Mouse (Mus musculus): ENCODE data around the gene Mob3b. TPM values are rescaled to one million over a fixed set of nuclear protein-coding genes. Genes with fewer than 3 reads are reported as not detected.
A peak's percentile ranks its signal among the peaks of the same experiment; 100 is the strongest.

Mob3b gene
- total RNA-seq, 2 experiments from 2014 or later: 0.28 to 0.86 TPM

DNA sequence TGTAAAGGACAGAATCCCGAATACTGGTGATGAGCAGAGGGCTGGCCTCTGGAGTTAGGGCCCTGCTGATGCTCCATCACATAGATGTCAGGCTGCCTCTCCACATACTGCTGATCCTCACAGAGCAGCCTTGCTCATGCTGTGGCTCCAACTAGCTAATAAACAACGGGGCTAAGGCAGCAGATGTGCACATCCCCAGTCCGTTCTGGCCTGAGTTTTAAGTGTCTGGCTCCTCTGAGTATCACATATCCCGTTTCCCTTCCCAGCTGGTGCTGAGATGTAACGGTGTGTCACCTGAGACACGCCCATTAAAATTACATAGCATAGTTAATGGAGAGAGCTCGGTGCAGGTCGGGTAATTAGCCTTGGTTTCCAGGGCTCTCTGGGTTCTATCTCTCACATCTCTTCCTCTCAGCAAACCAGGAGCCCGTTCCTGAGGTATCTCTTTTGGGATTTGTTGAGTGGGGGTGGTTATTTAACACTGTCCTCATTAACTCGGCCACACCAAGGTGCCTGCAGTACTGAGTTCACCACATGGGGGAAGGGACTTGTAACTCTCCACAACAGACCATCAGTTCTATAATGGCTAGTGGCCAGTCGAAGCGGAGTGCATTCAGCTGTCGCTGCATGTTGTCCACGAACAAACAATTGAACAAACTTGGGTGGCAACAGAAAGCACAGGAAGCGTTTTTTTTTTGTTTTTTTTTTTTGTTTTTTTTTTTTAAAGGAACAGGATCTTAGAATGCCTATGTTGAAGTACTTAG, 92.0 kb downstream of the Mob3b start:
- no peak for DNase-seq
- intact Hi-C loops (cut with DNase I): no loop called here
- no peak overlapping the region for H3K27ac ChIP-seq
- H3K4me3 ChIP-seq: no peak overlapping the region; the same call in 1 of the 2 replicates
- peak; percentile 9; the same call in 1 of the 2 replicates for TF ChIP-seq CTCF (IDR thresholded peaks at IDR 0.05)

DNA sequence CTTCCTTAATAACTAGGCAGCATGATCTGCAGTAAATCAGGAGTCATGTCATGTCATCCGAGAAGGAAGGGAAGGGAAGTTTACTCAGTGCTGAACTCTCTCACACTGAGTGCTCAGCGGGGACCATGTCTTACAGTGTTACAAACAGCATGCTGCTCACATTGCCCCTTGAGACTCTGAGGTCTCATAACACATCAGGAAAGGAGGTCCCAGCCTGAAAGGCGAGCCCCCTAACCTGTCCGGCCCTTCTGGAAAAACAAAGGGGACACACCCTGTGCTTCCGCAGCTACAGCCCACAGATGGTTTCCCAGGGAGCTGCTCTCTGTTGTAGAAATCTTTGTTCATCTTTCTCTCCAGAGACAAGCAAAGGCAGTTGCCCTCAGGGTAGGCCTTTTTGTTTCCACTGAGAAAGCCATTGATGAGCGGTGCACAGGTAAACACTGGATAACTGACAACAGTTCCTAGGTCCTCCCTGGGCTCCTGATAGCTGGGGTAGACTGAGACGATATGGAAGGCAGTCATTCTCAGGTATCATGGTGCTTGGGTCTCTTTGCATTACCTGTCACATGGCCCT, 94.1 kb downstream of the Mob3b start:
- intact Hi-C loops (cut with DNase I): no loop called here
- DNase-seq: no peak
- no peak overlapping the region for H3K4me3 ChIP-seq
- no peak for TF ChIP-seq CTCF (IDR thresholded peaks at IDR 0.05)
- H3K27ac ChIP-seq: no peak overlapping the region

DNA sequence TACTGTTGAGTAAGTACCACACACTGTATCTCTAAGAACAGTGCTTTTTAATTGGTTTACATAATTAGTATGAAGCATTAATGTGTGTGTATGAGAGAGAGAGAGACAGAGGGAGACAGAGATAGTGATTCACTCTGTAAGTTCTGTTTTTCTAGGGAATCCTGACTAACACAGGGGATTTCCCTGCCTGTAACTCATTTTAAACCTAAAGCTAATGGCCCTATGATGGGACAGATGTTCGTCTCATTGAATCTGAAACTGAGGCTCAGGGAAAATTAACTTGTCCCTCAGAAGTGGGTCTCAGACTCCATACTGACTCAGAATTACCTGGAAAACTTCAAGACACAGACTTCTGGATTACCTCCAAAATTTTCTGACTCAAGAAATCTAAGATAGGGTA, 96.3 kb downstream of the Mob3b start:
- no peak overlapping the region for H3K27ac ChIP-seq
- intact Hi-C loops (cut with DNase I): no loop called here
- no peak for TF ChIP-seq CTCF (IDR thresholded peaks at IDR 0.05)
- no peak for DNase-seq
- H3K4me3 ChIP-seq: no peak overlapping the region

DNA sequence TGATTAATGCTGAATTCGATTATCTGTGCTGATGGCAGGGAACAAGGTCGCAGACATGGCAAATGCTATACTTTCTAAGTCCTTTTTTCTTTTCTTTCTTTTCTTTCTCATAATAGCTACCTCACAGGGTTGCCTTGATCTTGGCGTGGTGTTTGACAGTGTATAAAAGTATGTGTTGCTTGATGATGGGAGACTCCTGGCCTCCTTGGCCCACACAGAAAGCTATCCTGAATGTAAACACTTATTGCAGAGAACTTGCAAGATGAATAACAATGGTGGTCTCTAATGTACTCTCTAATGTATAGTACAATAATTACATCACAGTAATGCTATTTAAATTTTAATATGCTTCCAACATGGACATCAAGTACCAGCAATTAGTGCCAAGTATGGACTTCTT, 96.9 kb downstream of the Mob3b start:
- no peak for DNase-seq
- no peak for TF ChIP-seq CTCF (IDR thresholded peaks at IDR 0.05)
- intact Hi-C loops (cut with DNase I): no loop called here
- Histone ChIP-seq H3K27ac (no peak overlapping the region), H3K4me3 (no peak overlapping the region)

DNA sequence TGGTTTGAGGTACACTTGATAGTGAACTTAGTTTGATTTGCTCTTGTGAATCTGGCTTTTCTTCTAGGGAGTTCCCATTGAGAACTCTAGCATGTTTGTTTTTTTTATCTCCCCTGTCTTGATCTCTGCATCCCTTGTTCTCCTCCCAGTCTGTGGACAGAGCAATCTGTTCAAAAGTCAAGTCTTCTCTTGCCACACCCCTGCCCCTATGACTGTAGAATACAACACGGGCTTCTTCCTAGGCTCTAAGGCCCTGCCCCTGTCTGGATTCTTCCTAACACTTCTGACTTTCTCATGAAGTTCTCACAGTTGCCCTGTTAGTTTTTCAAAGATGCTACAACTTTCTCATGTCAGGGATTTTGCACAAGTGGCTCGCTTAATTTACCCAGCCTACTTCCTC, 102.9 kb downstream of the Mob3b start:
- Histone ChIP-seq H3K27ac (no peak overlapping the region), H3K4me3 (no peak overlapping the region)
- DNase-seq: no peak
- intact Hi-C loops (cut with DNase I): no loop called here
- TF ChIP-seq CTCF (IDR thresholded peaks at IDR 0.05): no peak

DNA sequence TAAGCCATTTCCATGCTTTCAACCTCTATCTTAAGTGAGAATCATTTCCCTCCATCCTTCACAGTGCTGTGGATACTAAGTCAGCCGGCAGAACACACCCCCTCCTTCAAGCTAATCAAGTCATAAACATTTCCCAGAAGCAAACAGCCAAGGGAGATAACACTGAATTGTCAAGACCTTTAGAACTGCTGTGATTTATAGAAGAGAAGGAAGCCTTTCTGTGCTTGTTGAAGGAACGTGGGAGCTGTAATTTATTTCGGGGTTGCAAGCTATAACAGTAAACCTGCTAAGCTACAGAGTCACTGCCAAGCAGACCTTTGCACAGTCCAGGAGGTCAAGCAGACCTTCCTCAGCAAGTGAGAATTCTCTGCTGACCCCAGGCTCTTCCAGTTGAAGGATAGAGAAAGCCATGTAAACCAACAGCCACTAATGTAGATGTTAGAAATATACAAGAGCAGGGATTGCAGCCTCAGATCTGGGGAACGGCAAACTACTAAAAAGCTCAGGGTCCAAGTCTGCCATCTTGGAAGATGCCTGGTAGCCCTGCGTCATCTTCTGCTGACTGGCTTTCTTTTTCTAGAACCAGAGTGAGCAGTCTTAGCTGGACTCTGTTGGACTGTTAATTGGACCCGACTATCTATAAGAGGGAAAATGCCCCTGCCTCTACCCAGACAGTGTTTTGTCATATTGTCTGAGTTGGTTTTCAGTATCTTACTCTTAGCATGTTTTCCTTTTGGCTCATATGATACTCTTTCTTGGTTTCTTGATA, 104.9 kb downstream of the Mob3b start:
- no peak overlapping the region for H3K27ac ChIP-seq
- no peak overlapping the region for H3K4me3 ChIP-seq
- TF ChIP-seq CTCF (IDR thresholded peaks at IDR 0.05): no peak
- DNase-seq: no peak
- intact Hi-C loops (cut with DNase I): no loop called here

DNA sequence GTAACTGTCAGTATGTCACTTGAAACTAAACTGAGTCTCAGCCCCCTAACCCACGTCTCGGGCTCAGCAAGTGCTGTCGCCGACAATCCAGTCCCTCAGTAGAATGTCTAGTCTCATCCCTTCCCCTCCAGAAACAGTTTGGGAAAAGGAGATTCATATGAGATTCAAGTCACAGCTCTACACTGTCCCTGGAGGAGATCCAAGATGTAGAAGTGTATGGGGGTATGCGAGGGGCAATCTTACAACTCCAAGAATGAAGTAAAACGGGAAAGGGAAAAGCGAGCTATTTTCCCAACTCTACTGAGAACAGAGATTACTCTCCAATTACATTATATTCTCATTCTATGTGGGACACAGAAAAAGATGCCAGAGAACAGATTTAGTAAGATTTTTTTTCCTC, 106.1 kb downstream of the Mob3b start:
- no peak for DNase-seq
- no peak overlapping the region for H3K4me3 ChIP-seq
- no peak for TF ChIP-seq CTCF (IDR thresholded peaks at IDR 0.05)
- intact Hi-C loops (cut with DNase I): no loop called here
- H3K27ac ChIP-seq: no peak overlapping the region

DNA sequence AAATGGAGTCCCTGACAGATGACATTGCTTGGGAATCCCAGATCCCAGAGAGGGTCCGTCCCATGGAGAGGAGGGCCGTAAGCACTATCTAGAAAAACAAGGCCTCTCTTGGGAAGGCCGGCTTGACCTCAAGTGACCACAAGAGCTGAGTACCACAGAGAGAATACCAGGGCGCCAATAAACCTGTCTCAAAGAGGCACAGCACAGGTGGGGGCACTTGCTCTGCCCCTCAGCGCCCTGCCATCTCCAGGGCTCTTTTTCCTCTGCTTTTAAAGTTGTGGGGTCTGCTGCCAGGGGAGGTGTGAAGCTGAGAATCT, 107.6 kb downstream of the Mob3b start:
- TF ChIP-seq CTCF (IDR thresholded peaks at IDR 0.05): no peak
- no peak for DNase-seq
- no peak overlapping the region for H3K4me3 ChIP-seq
- intact Hi-C loops (cut with DNase I): no loop called here
- peak overlapping the region; percentile 61; the same call in 1 of the 2 replicates for H3K27ac ChIP-seq

DNA sequence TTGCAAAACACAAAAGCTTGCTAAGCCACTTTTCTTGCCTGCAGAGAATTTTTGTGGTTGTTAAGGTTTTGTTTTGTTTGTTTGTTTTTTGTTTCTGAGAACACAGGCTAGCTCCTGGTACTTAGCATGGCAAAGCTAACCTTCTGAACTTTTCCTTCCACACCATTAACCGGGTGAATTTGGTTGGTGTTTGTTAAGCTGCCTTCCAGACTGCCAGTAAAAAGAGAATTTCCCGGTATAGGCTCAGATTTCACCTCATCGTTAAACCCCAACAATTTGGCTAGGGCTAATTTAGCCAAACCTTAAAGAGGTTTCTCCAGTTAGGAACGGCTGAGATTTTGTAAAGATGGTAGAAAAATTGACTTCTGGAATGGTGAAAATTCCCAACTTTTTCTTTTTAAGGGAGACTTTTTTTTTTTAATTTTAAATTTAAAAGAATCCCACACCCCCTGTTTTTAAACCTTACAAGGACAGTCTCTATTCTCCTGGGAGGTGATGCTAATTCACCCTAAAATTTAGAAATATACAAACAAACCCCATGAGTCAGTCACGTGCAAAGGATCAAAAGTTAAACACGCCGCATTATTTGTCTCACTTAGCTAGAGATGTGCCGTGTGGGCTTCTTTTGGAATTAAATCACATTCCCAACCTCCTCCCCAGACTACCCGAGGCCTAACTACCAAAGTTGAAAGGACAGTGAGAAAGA, 108.1 kb downstream of the Mob3b start:
- H3K4me3 ChIP-seq: no peak overlapping the region
- DNase-seq: no peak
- H3K27ac ChIP-seq: 0 out of 2 replicates have a peak overlapping the region, but pooled peaks have one; percentile 61
- intact Hi-C loops (cut with DNase I): no loop called here
- TF ChIP-seq CTCF (IDR thresholded peaks at IDR 0.05): no peak

DNA sequence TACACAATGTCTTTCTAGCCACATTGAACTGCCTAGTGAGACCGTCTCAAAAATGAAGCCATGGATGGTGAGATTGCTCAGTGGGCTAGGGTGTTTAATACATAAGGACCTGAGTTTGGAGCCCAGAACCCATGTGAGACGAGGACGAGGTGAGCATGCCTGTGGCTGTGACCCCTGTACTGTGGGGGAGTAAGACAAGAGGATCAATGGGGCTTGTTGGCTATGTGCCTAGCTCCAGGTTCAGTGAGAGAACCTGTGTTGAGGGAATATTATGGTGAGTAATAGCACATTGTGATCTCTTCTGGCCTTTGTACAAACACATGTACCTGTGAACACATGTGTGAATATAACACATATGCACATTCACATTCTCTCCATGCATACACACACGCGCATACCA, 116.4 kb downstream of the Mob3b start:
- H3K4me3 ChIP-seq: no peak overlapping the region
- intact Hi-C loops (cut with DNase I): no loop called here
- H3K27ac ChIP-seq: no peak overlapping the region
- DNase-seq: no peak
- no peak for TF ChIP-seq CTCF (IDR thresholded peaks at IDR 0.05)

DNA sequence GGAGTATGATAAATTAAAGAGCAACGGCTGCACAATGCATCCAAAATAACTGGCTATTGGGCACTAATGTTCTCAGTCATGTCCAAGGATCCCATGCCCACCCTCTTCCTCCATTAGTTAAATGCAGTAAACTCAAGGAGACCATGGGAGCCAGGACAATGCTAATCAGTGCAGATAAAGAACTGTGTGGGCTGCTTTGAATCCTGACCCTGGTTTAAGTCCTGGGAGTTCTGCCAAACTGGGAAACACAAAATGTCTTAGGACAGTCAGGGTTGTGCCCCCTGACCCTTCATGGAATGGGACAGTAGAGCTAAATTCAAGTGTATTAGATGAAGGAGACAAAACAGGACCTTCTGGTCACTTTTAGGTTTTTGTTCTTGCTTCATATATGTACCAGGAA, 117.0 kb downstream of the Mob3b start:
- Histone ChIP-seq H3K4me3 (no peak overlapping the region), H3K27ac (no peak overlapping the region)
- intact Hi-C loops (cut with DNase I): no loop called here
- TF ChIP-seq CTCF (IDR thresholded peaks at IDR 0.05): no peak
- DNase-seq: no peak

DNA sequence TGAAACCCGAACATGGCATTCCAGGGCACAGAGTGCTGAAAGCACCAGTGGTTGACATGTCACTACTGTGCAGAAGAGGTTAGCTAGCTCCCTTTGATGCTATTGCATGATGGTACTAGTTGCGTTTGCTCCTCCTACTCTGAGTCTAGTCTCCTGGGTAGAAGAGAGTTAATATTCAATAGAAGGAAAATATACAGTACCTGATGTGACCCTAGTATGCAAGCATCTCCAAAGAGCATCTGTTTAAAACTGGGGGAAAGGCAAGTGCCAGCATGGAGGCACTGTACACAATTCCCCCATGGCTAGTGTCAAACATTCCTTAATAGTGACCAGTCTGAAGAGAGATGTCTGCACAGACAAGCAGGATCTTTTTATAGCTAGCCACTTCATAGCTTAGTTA, 119.5 kb downstream of the Mob3b start:
- intact Hi-C loops (cut with DNase I): no loop called here
- no peak for DNase-seq
- TF ChIP-seq CTCF (IDR thresholded peaks at IDR 0.05): no peak
- Histone ChIP-seq H3K4me3 (no peak overlapping the region), H3K27ac (no peak overlapping the region)

All from gastrocnemius, adult 2 months (tissue).